Mouse (Mus musculus): ENCODE results near the gene Uggt1. TPM values are rescaled to one million over a fixed set of nuclear protein-coding genes. Genes with fewer than 3 reads are reported as not detected.

The Uggt1 gene
- polyA plus RNA-seq, 1 experiment from 2014 or later = 15.8 TPM

GRCm38 (mm10) chr1:36259281-36259680 is 14.8 kb upstream of the Uggt1 start:
- H3K4me2 ChIP-seq (ENCODE audit: low read depth, low read length) = no peak overlapping the region
- peaks cover 7% of the 10 kb centered on the region; the same call in 1 of the 2 replicates for H3K9me3 ChIP-seq (ENCODE audit: low read length)
- WGBS (ENCODE audit: insufficient replicate concordance) = 96% methylated on average over 2 of the region's 2 CpGs
- peaks cover 4% of the 10 kb centered on the region for H3K4me1 ChIP-seq (ENCODE audit: insufficient read depth)
- ATAC-seq = no peak
- no peak for TF ChIP-seq EP300 (IDR thresholded peaks at IDR 0.05; ENCODE audit: low read depth)
- TF ChIP-seq CTCF (IDR thresholded peaks at IDR 0.05; ENCODE audit: low read depth) = no peak
- no peak overlapping the region for H3K9ac ChIP-seq (replicated peaks)
- H3K4me3 ChIP-seq (ENCODE audit: low read depth, low read length) = no peak overlapping the region
- no peak overlapping the region for H3K27ac ChIP-seq (ENCODE audit: low read depth)
- H3K36me3 ChIP-seq (replicated peaks; ENCODE audit: insufficient read depth, low read length) = no peaks in the 10 kb centered on the region
- no peak for DNase-seq
- H3K27me3 ChIP-seq (ENCODE audit: insufficient read depth, low read length) = no peaks in the 10 kb centered on the region

GRCm38 (mm10) chr1:36258631-36259030 is 14.1 kb upstream of the Uggt1 start:
- H3K4me3 ChIP-seq (ENCODE audit: low read depth, low read length) = no peak overlapping the region
- no peak for TF ChIP-seq CTCF (IDR thresholded peaks at IDR 0.05; ENCODE audit: low read depth)
- TF ChIP-seq EP300 (IDR thresholded peaks at IDR 0.05; ENCODE audit: low read depth) = no peak
- H3K27ac ChIP-seq (ENCODE audit: low read depth) = no peak overlapping the region
- ATAC-seq (no peak), DNase-seq (peak; percentile 7)
- H3K9me3 ChIP-seq (ENCODE audit: low read length) = peaks cover 7% of the 10 kb centered on the region; the same call in 1 of the 2 replicates
- peaks cover 4% of the 10 kb centered on the region for H3K4me1 ChIP-seq (ENCODE audit: insufficient read depth)
- no peaks in the 10 kb centered on the region for H3K27me3 ChIP-seq (ENCODE audit: insufficient read depth, low read length)
- H3K9ac ChIP-seq (replicated peaks) = no peak overlapping the region
- no peaks in the 10 kb centered on the region for H3K36me3 ChIP-seq (replicated peaks; ENCODE audit: insufficient read depth, low read length)
- no peak overlapping the region for H3K4me2 ChIP-seq (ENCODE audit: low read depth, low read length)
- 47% methylated on average over 2 of the region's 2 CpGs for WGBS (ENCODE audit: insufficient replicate concordance)

GRCm38 (mm10) chr1:36257276-36257675 is 12.8 kb upstream of the Uggt1 start:
- no peak for ATAC-seq
- H3K4me1 ChIP-seq (ENCODE audit: insufficient read depth) = peaks cover 4% of the 10 kb centered on the region
- no peaks in the 10 kb centered on the region for H3K36me3 ChIP-seq (replicated peaks; ENCODE audit: insufficient read depth, low read length)
- peaks cover 7% of the 10 kb centered on the region; the same call in 1 of the 2 replicates for H3K9me3 ChIP-seq (ENCODE audit: low read length)
- DNase-seq = peak; percentile 10
- H3K27ac ChIP-seq (ENCODE audit: low read depth) = no peak overlapping the region
- H3K4me2 ChIP-seq (ENCODE audit: low read depth, low read length) = no peak overlapping the region
- TF ChIP-seq CTCF (IDR thresholded peaks at IDR 0.05; ENCODE audit: low read depth) (no peak), EP300 (IDR thresholded peaks at IDR 0.05; ENCODE audit: low read depth) (no peak)
- no peaks in the 10 kb centered on the region for H3K27me3 ChIP-seq (ENCODE audit: insufficient read depth, low read length)
- no peak overlapping the region for H3K4me3 ChIP-seq (ENCODE audit: low read depth, low read length)
- 58% methylated on average over 8 of the region's 8 CpGs for WGBS (ENCODE audit: insufficient replicate concordance)
- H3K9ac ChIP-seq (replicated peaks) = no peak overlapping the region

GRCm38 (mm10) chr1:36255871-36256640 is 11.5 kb upstream of the Uggt1 start:
- peaks cover 7% of the 10 kb centered on the region; the same call in 1 of the 2 replicates for H3K9me3 ChIP-seq (ENCODE audit: low read length)
- H3K4me2 ChIP-seq (ENCODE audit: low read depth, low read length) = no peak overlapping the region
- peak; percentile 12 for DNase-seq
- H3K36me3 ChIP-seq (replicated peaks; ENCODE audit: insufficient read depth, low read length) = no peaks in the 10 kb centered on the region
- WGBS (ENCODE audit: insufficient replicate concordance) = 59% methylated on average over 20 of the region's 20 CpGs
- H3K27ac ChIP-seq (ENCODE audit: low read depth) = no peak overlapping the region
- TF ChIP-seq CTCF (IDR thresholded peaks at IDR 0.05; ENCODE audit: low read depth) = peak; percentile 49
- TF ChIP-seq EP300 (IDR thresholded peaks at IDR 0.05; ENCODE audit: low read depth) = no peak
- H3K27me3 ChIP-seq (ENCODE audit: insufficient read depth, low read length) = no peaks in the 10 kb centered on the region
- no peak for ATAC-seq
- no peak overlapping the region for H3K9ac ChIP-seq (replicated peaks)
- H3K4me3 ChIP-seq (ENCODE audit: low read depth, low read length) = no peak overlapping the region
- H3K4me1 ChIP-seq (ENCODE audit: insufficient read depth) = no peaks in the 10 kb centered on the region; the same call in 1 of the 2 replicates

- WGBS (ENCODE audit: insufficient replicate concordance) = 30% methylated on average over 25 of the region's 25 CpGs
- TF ChIP-seq CTCF (IDR thresholded peaks at IDR 0.05; ENCODE audit: low read depth) (peak; percentile 63), EP300 (IDR thresholded peaks at IDR 0.05; ENCODE audit: low read depth) (no peak)
- no peak for DNase-seq
- ATAC-seq = peak; percentile 45; the same call in 1 of the 2 replicates
- H3K27me3 ChIP-seq (ENCODE audit: insufficient read depth, low read length) = no peaks in the 10 kb centered on the region
- H3K4me3 ChIP-seq (ENCODE audit: low read depth, low read length) = no peak overlapping the region
- no peak overlapping the region for H3K27ac ChIP-seq (ENCODE audit: low read depth)
- H3K9me3 ChIP-seq (ENCODE audit: low read length) = peaks cover 7% of the 10 kb centered on the region; the same call in 1 of the 2 replicates
- H3K4me1 ChIP-seq (ENCODE audit: insufficient read depth) = no peaks in the 10 kb centered on the region
- peak overlapping the region; percentile 27 for H3K4me2 ChIP-seq (ENCODE audit: low read depth, low read length)
- H3K9ac ChIP-seq (replicated peaks) = no peak overlapping the region
- H3K36me3 ChIP-seq (replicated peaks; ENCODE audit: insufficient read depth, low read length) = no peaks in the 10 kb centered on the region
These were observed 10.3 kb upstream of the Uggt1 start for GRCm38 (mm10) chr1:36254635-36255360.

GRCm38 (mm10) chr1:36252791-36253190 is 8.3 kb upstream of the Uggt1 start:
- 3% methylated on average over 6 of the region's 6 CpGs for WGBS (ENCODE audit: insufficient replicate concordance)
- Histone ChIP-seq H3K4me3 (ENCODE audit: low read depth, low read length) (no peak overlapping the region), H3K4me2 (ENCODE audit: low read depth, low read length) (no peak overlapping the region), H3K9ac (replicated peaks) (no peak overlapping the region), H3K9me3 (ENCODE audit: low read length) (peaks cover 4% of the 10 kb centered on the region; the same call in 1 of the 2 replicates), H3K27me3 (ENCODE audit: insufficient read depth, low read length) (no peaks in the 10 kb centered on the region), H3K27ac (ENCODE audit: low read depth) (no peak overlapping the region), H3K4me1 (ENCODE audit: insufficient read depth) (no peaks in the 10 kb centered on the region), H3K36me3 (replicated peaks; ENCODE audit: insufficient read depth, low read length) (no peaks in the 10 kb centered on the region)
- DNase-seq (peak; percentile 71), ATAC-seq (peak; percentile 76)
- TF ChIP-seq CTCF (IDR thresholded peaks at IDR 0.05; ENCODE audit: low read depth) (peak; percentile 96), EP300 (IDR thresholded peaks at IDR 0.05; ENCODE audit: low read depth) (no peak)
